Mouse (Mus musculus) liver, adult 2 months (tissue): ENCODE measurements around the gene Gm47969. TPM values are rescaled to one million over a fixed set of nuclear protein-coding genes. Genes with fewer than 3 reads are reported as not detected.
A peak's percentile ranks its signal among the peaks of the same experiment; 100 is the strongest.

Experiments used
- DNase-seq: peaks from one replicate; pipeline ENCODE4 v3.0.0-alpha.2; 2011; ENCODE audit warnings: low read depth, low spot score; ENCODE audit errors: extremely low read depth
- H3K27ac ChIP-seq: fragments of 200-500 bp; replicated peaks from 2 replicates; pipeline ENCODE4 v1.5.1; 2012; ENCODE audit warnings: low read depth, mild to moderate bottlenecking, control low read depth, inconsistent platforms, low read length; ENCODE audit not compliant: insufficient read depth
- H3K27me3 ChIP-seq: fragments of 200-500 bp; 2 replicates; pipeline ENCODE4 v1.6.1; 2012; ENCODE audit warnings: mild to moderate bottlenecking, moderate library complexity, low read length, inconsistent platforms; ENCODE audit not compliant: control insufficient read depth, insufficient read depth
- H3K36me3 ChIP-seq: fragments of 200-500 bp; 2 replicates; pipeline ENCODE4 v1.6.1; 2012; ENCODE audit warnings: low read length, inconsistent platforms; ENCODE audit not compliant: control insufficient read depth, insufficient read depth
- H3K4me1 ChIP-seq: fragments of 200-500 bp; 2 replicates; pipeline ENCODE4 v1.6.1; 2011; ENCODE audit warnings: low read length; ENCODE audit not compliant: control insufficient read depth, insufficient read depth
- H3K4me3 ChIP-seq: fragments of 200-500 bp; 2 replicates; pipeline ENCODE4 v1.5.1; 2011; ENCODE audit warnings: low read depth, mild to moderate bottlenecking, control low read depth, low read length, moderate library complexity; ENCODE audit not compliant: insufficient read depth
- H3K79me2 ChIP-seq: fragments of 200-500 bp; 2 replicates; pipeline ENCODE4 v1.6.1; 2012; ENCODE audit warnings: inconsistent platforms, mild to moderate bottlenecking, low read length, moderate library complexity; ENCODE audit not compliant: control insufficient read depth, insufficient read depth
- H3K9ac ChIP-seq: fragments of 200-500 bp; 2 replicates; pipeline ENCODE4 v1.6.1; 2012; ENCODE audit warnings: low read depth, mild to moderate bottlenecking, control low read depth, inconsistent platforms, low read length
- CTCF ChIP-seq: fragments of 200-500 bp; IDR thresholded peaks from 2 replicates; pipeline ENCODE4 v1.5.1; 2011; ENCODE audit warnings: low read depth, low read length, control low read depth
- POLR2A ChIP-seq: fragments of 200-500 bp; IDR thresholded peaks from 2 replicates; pipeline ENCODE4 v1.6.1; 2011; ENCODE audit warnings: low read length, control low read depth; ENCODE audit not compliant: insufficient read depth; ENCODE audit errors: extremely low read depth
- whole genome bisulfite sequencing: fragments of 180-500 bp; shearing (Covaris S2); methylation state at CpG from one replicate; pipeline ENCODE4 v1.1.7; 2018; 5-methylcytosine and 5-hydroxymethylcytosine counted together
- polyA plus RNA-seq: library from polyadenylated mRNA; depleted of rRNA; stranded (reverse); fragments of >200 nt; gene quantifications from 2 replicates; pipeline ENCODE4 v1.2.3, GENCODE M21; 2012
- total RNA-seq: library from RNA; depleted of rRNA; stranded (reverse); fragments of >200 nt; gene quantifications from 2 replicates; pipeline ENCODE4 v1.2.3, GENCODE M21; 2014

Gm47969 gene
- total and polyA plus RNA-seq, 2 experiments: not detected

GRCm38 (mm10) chr1:83015329-83015879, 29.3 kb upstream of the Gm47969 start:
- 78% methylated on average over 10 of the region's 10 CpGs for WGBS
- no peaks in the 10 kb centered on the region; the same call in 1 of the 2 replicates for H3K4me1 ChIP-seq
- no peak overlapping the region for H3K9ac ChIP-seq
- no peaks in the 10 kb centered on the region for H3K27me3 ChIP-seq
- H3K36me3 ChIP-seq: no peaks in the 10 kb centered on the region
- DNase-seq: peak; percentile 53
- no peak overlapping the region for H3K4me3 ChIP-seq
- TF ChIP-seq CTCF (no peak), POLR2A (no peak)
- no peaks in the 10 kb centered on the region for H3K79me2 ChIP-seq
- no peak overlapping the region for H3K27ac ChIP-seq

GRCm38 (mm10) chr1:83016556-83016955, 28.2 kb upstream of the Gm47969 start:
- WGBS: 44% methylated on average over 1 of the region's 1 CpGs
- Histone ChIP-seq H3K27ac (no peak overlapping the region), H3K9ac (no peak overlapping the region), H3K4me3 (no peak overlapping the region), H3K27me3 (no peaks in the 10 kb centered on the region), H3K36me3 (no peaks in the 10 kb centered on the region), H3K4me1 (no peaks in the 10 kb centered on the region; the same call in 1 of the 2 replicates), H3K79me2 (no peaks in the 10 kb centered on the region)
- TF ChIP-seq POLR2A (no peak), CTCF (no peak)
- DNase-seq: peak; percentile 58

GRCm38 (mm10) chr1:83031950-83032349, 12.8 kb upstream of the Gm47969 start:
- WGBS: 34% methylated on average over 1 of the region's 1 CpGs
- Histone ChIP-seq H3K36me3 (no peaks in the 10 kb centered on the region), H3K4me1 (no peaks in the 10 kb centered on the region), H3K4me3 (no peak overlapping the region), H3K79me2 (no peaks in the 10 kb centered on the region), H3K27ac (no peak overlapping the region), H3K27me3 (no peaks in the 10 kb centered on the region), H3K9ac (no peak overlapping the region)
- TF ChIP-seq POLR2A (no peak), CTCF (no peak)
- no peak for DNase-seq

- H3K4me3 ChIP-seq: no peak overlapping the region
- TF ChIP-seq POLR2A: no peak
- TF ChIP-seq CTCF: no peak
- 68% methylated on average over 6 of the region's 6 CpGs for WGBS
- H3K9ac ChIP-seq: no peak overlapping the region
- H3K27ac ChIP-seq: no peak overlapping the region
- no peaks in the 10 kb centered on the region for H3K36me3 ChIP-seq
- H3K27me3 ChIP-seq: no peaks in the 10 kb centered on the region
- H3K79me2 ChIP-seq: no peaks in the 10 kb centered on the region
- DNase-seq: peak; percentile 26
- H3K4me1 ChIP-seq: no peaks in the 10 kb centered on the region
These were observed 12.2 kb upstream of the Gm47969 start for GRCm38 (mm10) chr1:83032508-83032907.

- no peaks in the 10 kb centered on the region for H3K79me2 ChIP-seq
- no peak for DNase-seq
- H3K4me3 ChIP-seq: no peak overlapping the region
- no peak overlapping the region for H3K9ac ChIP-seq
- WGBS: 71% methylated on average over 5 of the region's 5 CpGs
- no peak overlapping the region for H3K27ac ChIP-seq
- no peaks in the 10 kb centered on the region for H3K4me1 ChIP-seq
- H3K27me3 ChIP-seq: no peaks in the 10 kb centered on the region
- no peak for TF ChIP-seq POLR2A
- no peak for TF ChIP-seq CTCF
- no peaks in the 10 kb centered on the region for H3K36me3 ChIP-seq
These were observed 10.2 kb upstream of the Gm47969 start for GRCm38 (mm10) chr1:83034509-83034908.

- Histone ChIP-seq H3K4me3 (no peak overlapping the region), H3K4me1 (no peaks in the 10 kb centered on the region), H3K9ac (no peak overlapping the region), H3K27me3 (no peaks in the 10 kb centered on the region), H3K27ac (no peak overlapping the region), H3K79me2 (no peaks in the 10 kb centered on the region), H3K36me3 (no peaks in the 10 kb centered on the region)
- 82% methylated on average over 11 of the region's 11 CpGs for WGBS
- no peak for DNase-seq
- TF ChIP-seq CTCF (no peak), POLR2A (no peak)
These were observed 7.7 kb upstream of the Gm47969 start for GRCm38 (mm10) chr1:83036892-83037667.
